ENCODE assay signal across 17 mouse cellular contexts in the genomic region with DNA sequence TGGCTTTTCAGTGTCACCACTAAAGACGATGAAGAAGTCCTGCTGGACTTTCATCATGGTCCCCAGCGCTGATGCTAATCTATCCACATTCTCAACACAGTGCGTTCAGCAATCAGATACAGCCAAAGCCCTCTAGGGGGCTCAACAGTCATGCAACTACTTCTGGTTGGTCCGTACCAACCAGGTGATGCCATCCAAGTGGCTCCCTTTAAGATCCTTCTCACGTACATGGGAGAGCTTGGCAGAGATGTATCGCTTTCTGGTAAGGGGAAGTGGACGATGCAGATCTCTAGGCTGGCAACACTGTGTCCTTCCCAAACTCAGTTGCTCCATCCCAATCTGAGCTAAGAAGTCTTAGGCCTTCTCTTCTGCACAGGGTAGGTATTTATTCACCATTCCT.
DNase-seq lines count a peak whose midpoint lies in the region; ATAC-seq and TF ChIP-seq lines count a peak whose summit lies in the region.
"Had no signal": no experiment of that assay in that cellular context is flagged by ENCODE, and none has a peak within 500 bp of the region (broad histone marks: within the 10 kb centered on the region; RNA-seq: fewer than 3 reads in every experiment).

No protein-coding gene starts in this region.

- ATAC-seq in frontal cortex, adult (ENCODE audit: low TSS enrichment) = 0 out of 2 replicates have a peak, but pooled peaks have one; percentile 10
- ATAC-seq: forebrain, embryonic 15.5 days had no signal

- peak overlapping the region; percentile 68 for H3K27ac ChIP-seq in left cerebral cortex, adult 2 months
- no peak overlapping the region for H3K27ac ChIP-seq in CH12.LX (ENCODE audit: insufficient read depth, low read depth)
- peak overlapping the region; percentile 93 for H3K27ac ChIP-seq in cortical plate, adult 2 months (ENCODE audit: insufficient read depth, low read length)
- H3K27ac ChIP-seq: forebrain, embryonic 15.5 days; limb, embryonic 15.5 days; neural tube, embryonic 13.5 days had no signal

- TF ChIP-seq POLR2A in CH12.LX (IDR thresholded peaks at IDR 0.05; ENCODE audit: low read depth, low read length) = no peak
- TF ChIP-seq POLR2A in cortical plate, adult 2 months (IDR thresholded peaks at IDR 0.05; ENCODE audit: extremely low read depth, insufficient read depth, low read length) = no peak

- H3K4me2 ChIP-seq in CH12.LX (ENCODE audit: insufficient read depth, low read depth, poor library complexity, severe bottlenecking) = no peak overlapping the region
- H3K4me2 ChIP-seq: forebrain, embryonic 15.5 days; heart, embryonic 11.5 days; limb, embryonic 15.5 days; neural tube, embryonic 13.5 days had no signal

- no peak overlapping the region for H3K9ac ChIP-seq in CH12.LX (ENCODE audit: insufficient read depth, low read depth)
- H3K9ac ChIP-seq: forebrain, embryonic 15.5 days; limb, embryonic 15.5 days; neural tube, embryonic 13.5 days had no signal

- TF ChIP-seq EP300 in CH12.LX (IDR thresholded peaks at IDR 0.05; ENCODE audit: low read length) = no peak

- H3K4me1 ChIP-seq in CH12.LX (ENCODE audit: control insufficient read depth in 1 of 2, insufficient read depth in 2 of 2) = no peaks in the 10 kb centered on the region
- peaks cover 4% of the 10 kb centered on the region; the same call in 1 of the 2 replicates for H3K4me1 ChIP-seq in cortical plate, adult 2 months (ENCODE audit: control insufficient read depth, insufficient read depth, low read length)
- H3K4me1 ChIP-seq: forebrain, embryonic 15.5 days; limb, embryonic 15.5 days; megakaryocyte, embryonic 14.5 days; neural tube, embryonic 13.5 days had no signal

- peak; percentile 13 for TF ChIP-seq CTCF in left cerebral cortex, adult 2 months (IDR thresholded peaks at IDR 0.05)
- TF ChIP-seq CTCF in CH12.LX (conservative IDR thresholded peaks at IDR 0.05 in 1 of 2, IDR thresholded peaks at IDR 0.05 in 1 of 2; ENCODE audit: low read depth in 2 of 2, low read length in 2 of 2) = peak in 1 of 2 experiments; percentile 56; a peak in 2 of 4 replicates
- TF ChIP-seq CTCF in cortical plate, adult 2 months (IDR thresholded peaks at IDR 0.05; ENCODE audit: extremely low read depth, insufficient read depth, low read length) = 0 out of 2 replicates have a peak, but pooled peaks have one; percentile 8

- peak; percentile 54 for TF ChIP-seq RAD21 in CH12.LX (IDR thresholded peaks at IDR 0.05; ENCODE audit: low read depth, low read length)

- no peaks in the 10 kb centered on the region for H3K9me3 ChIP-seq in CH12.LX (replicated peaks; ENCODE audit: low read length)
- H3K9me3 ChIP-seq: forebrain, embryonic 15.5 days; limb, embryonic 15.5 days; neural tube, embryonic 13.5 days had no signal

- dilution Hi-C loops in CH12.LX (cut with MboI; ENCODE audit: extremely low pct_ligation_motif_present, extremely low pct_unique_long_range_greater_than_20kb, low sequenced_read_pairs) = no loop called here

- H3K27me3 ChIP-seq in CH12.LX (replicated peaks) = no peaks in the 10 kb centered on the region
- H3K27me3 ChIP-seq: forebrain, embryonic 15.5 days; limb, embryonic 15.5 days; megakaryocyte, embryonic 14.5 days; neural tube, embryonic 13.5 days had no signal

- intact Hi-C loops in left cerebral cortex, adult 2 months (cut with DNase I) = no loop called here

- H3K4me3 ChIP-seq in left cerebral cortex, adult 2 months = no peak overlapping the region
- no peak overlapping the region for H3K4me3 ChIP-seq in CH12.LX (replicated peaks in 1 of 3; ENCODE audit: low read depth in 2 of 3, low read length in 2 of 3, poor library complexity in 1 of 3)
- H3K4me3 ChIP-seq in cortical plate, adult 2 months (ENCODE audit: insufficient read depth, low read length) = no peak overlapping the region
- H3K4me3 ChIP-seq: forebrain, embryonic 15.5 days; limb, embryonic 15.5 days; megakaryocyte, embryonic 14.5 days; neural tube, embryonic 13.5 days had no signal

- in situ Hi-C loops in CH12.LX (cut with MboI; ENCODE audit: low pct_ligation_motif_present, low pct_unique_long_range_greater_than_20kb, low sequenced_read_pairs) = no loop called here

- DNase-seq in frontal cortex, postnatal 10 days (ENCODE audit: low spot score in 2 of 2) = no peak
- no peak for DNase-seq in left cerebral cortex, adult 2 months (ENCODE audit: extremely low spot score in 1 of 2, low spot score in 2 of 2)
- no peak for DNase-seq in left cerebral cortex, adult 8-10 months (ENCODE audit: low spot score in 2 of 2)
- DNase-seq in CH12.LX (ENCODE audit: extremely low read depth) = no peak
- DNase-seq in testis, postnatal 14 days (ENCODE audit: low spot score) = no peak
- DNase-seq: cerebellum, adult 11-12 months; gastrocnemius, postnatal 14 days; heart, postnatal 36 days; lung, adult 2 months; right cerebral cortex, postnatal 4 days had no signal

- H3K79me2 ChIP-seq in CH12.LX (replicated peaks; ENCODE audit: control insufficient read depth, extremely low read depth, insufficient read depth, poor library complexity, severe bottlenecking) = no peaks in the 10 kb centered on the region

- H3K36me3 ChIP-seq in CH12.LX (replicated peaks in 1 of 2; ENCODE audit: control insufficient read depth in 1 of 2, insufficient read depth in 1 of 2, low read length in 1 of 2) = no peaks in the 10 kb centered on the region
- H3K36me3 ChIP-seq: forebrain, embryonic 15.5 days; limb, embryonic 15.5 days; neural tube, embryonic 13.5 days had no signal

TF ChIP-seq in CH12.LX, 34 proteins besides CTCF, POLR2A, EP300 and RAD21:
- TF ChIP-seq ZNF384 (IDR thresholded peaks at IDR 0.05; ENCODE audit: low read depth, low read length) (no peak), SMC3 (IDR thresholded peaks at IDR 0.05; ENCODE audit: low read depth, low read length) (peak; percentile 51)
TF ChIP-seq in CH12.LX: peak in this region for 1.
